Mouse (Mus musculus) retina, postnatal 1 day (tissue): ENCODE measurements around the gene Sik2.
A peak's percentile ranks its signal among the peaks of the same experiment; 100 is the strongest.

ENCODE experiments used
- DNase-seq: peaks from one replicate; pipeline ENCODE4 v3.0.0-alpha.2; 2012

Sik2 gene

GRCm38 (mm10) chr9:50905321-50905720 lies 103.6 kb downstream of the Sik2 start:
- DNase-seq: no peak

- no peak for DNase-seq
Observed at GRCm38 (mm10) chr9:50904196-50904847, 104.6 kb downstream of the Sik2 start.

- DNase-seq: no peak
Observed at GRCm38 (mm10) chr9:50900026-50900920, 108.6 kb downstream of the Sik2 start.

- DNase-seq: no peak
Observed at GRCm38 (mm10) chr9:50893665-50894064, 115.2 kb downstream of the Sik2 start.

- no peak for DNase-seq
Observed at GRCm38 (mm10) chr9:50890494-50891090, 118.3 kb downstream of the Sik2 start.

- DNase-seq: no peak
Observed at GRCm38 (mm10) chr9:50889964-50890363, 118.9 kb downstream of the Sik2 start.

GRCm38 (mm10) chr9:50889211-50889610 lies 119.7 kb downstream of the Sik2 start:
- no peak for DNase-seq

GRCm38 (mm10) chr9:50887351-50887750 lies 121.5 kb downstream of the Sik2 start:
- no peak for DNase-seq

- DNase-seq: no peak
Observed at GRCm38 (mm10) chr9:50886870-50887269, 122.0 kb downstream of the Sik2 start.

- no peak for DNase-seq
Observed at GRCm38 (mm10) chr9:50885600-50885987, 123.3 kb downstream of the Sik2 start.

GRCm38 (mm10) chr9:50884741-50885599 lies 123.9 kb downstream of the Sik2 start:
- peak; percentile 65 for DNase-seq

GRCm38 (mm10) chr9:50884093-50884492 lies 124.8 kb downstream of the Sik2 start:
- DNase-seq: no peak

- no peak for DNase-seq
Observed at GRCm38 (mm10) chr9:50882183-50882582, 126.7 kb downstream of the Sik2 start.

GRCm38 (mm10) chr9:50877431-50877830 lies 131.4 kb downstream of the Sik2 start:
- DNase-seq: no peak

GRCm38 (mm10) chr9:50876287-50876686 lies 132.6 kb downstream of the Sik2 start:
- DNase-seq: no peak

- no peak for DNase-seq
Observed at GRCm38 (mm10) chr9:50875470-50875869, 133.4 kb downstream of the Sik2 start.

GRCm38 (mm10) chr9:50874031-50874430 lies 134.8 kb downstream of the Sik2 start:
- no peak for DNase-seq

- no peak for DNase-seq
Observed at GRCm38 (mm10) chr9:50873210-50873609, 135.7 kb downstream of the Sik2 start.

- no peak for DNase-seq
Observed at GRCm38 (mm10) chr9:50868182-50868581, 140.7 kb downstream of the Sik2 start.

GRCm38 (mm10) chr9:50867015-50867414 lies 141.9 kb downstream of the Sik2 start:
- no peak for DNase-seq

GRCm38 (mm10) chr9:50865803-50866202 lies 143.1 kb downstream of the Sik2 start:
- no peak for DNase-seq

GRCm38 (mm10) chr9:50864877-50865276 lies 144.0 kb downstream of the Sik2 start:
- DNase-seq: no peak

GRCm38 (mm10) chr9:50863824-50864223 lies 145.0 kb downstream of the Sik2 start:
- DNase-seq: no peak
